Mouse (Mus musculus): Measurements from ENCODE around the gene Tmub1.
A peak's percentile ranks its signal among the peaks of the same experiment; 100 is the strongest.

Gene Tmub1

DNA sequence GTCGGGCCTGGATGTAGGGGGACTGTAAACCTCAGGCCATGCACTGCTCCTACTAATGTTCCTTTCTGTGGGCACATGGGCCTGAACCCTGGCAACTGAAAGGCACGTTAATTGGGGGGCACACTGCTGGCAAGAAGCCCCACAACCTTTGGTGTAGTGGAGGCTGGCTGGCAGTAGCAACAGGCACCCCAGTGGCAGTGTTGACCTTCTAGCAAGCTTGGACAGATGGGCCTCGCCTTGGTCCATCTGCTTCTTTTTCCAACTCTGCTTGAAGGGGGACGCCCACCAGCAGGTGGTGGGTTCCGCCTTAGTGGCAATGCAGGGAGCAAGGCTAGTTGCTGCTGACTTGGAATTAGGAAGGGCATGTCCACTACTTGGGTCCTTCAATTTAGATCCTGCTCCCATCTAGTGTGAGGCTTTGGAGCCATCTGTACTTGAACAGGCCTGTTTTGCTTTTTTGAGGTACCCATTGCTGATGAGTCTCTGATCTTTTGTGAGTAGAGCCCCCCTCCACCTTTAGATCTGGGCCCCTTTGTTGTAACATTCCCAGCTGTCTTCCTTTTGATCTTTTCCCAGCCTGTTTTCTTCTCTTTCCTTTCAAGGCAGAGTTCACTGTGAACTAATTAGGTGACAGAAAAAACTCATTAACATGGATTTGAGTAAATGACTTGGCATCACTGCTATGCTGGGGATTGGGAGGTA is 5.8 kb upstream of the Tmub1 start:
- DNase-seq, result no peak

DNA sequence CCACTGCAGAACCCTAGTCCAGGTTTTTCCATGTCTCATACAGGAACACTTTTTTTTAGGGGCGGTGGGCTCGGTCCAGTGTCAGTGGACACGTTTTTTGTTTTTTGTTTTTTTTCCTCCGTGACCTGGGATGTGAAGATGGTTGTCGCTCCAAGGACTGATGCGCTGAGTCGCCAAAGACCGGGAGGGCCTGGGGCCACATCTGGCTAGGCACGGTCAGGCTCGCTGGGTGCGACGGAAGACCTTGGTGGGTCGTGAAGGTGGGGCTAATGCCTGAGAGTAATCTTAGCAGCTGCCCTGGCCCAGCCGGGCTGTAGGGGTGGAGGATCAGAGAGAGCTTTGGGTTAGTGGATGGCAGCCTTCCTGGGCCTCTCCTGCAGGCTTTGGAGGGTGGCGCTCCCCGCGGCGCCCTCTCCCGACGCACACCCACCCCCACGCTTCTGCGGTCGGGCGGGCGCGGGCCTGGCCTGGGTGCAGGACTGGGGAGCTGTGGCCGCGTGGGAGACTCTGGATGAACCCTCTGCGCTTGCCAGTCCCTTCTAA is 5.1 kb upstream of the Tmub1 start:
- peak; percentile 31 to 39 for DNase-seq

DNA sequence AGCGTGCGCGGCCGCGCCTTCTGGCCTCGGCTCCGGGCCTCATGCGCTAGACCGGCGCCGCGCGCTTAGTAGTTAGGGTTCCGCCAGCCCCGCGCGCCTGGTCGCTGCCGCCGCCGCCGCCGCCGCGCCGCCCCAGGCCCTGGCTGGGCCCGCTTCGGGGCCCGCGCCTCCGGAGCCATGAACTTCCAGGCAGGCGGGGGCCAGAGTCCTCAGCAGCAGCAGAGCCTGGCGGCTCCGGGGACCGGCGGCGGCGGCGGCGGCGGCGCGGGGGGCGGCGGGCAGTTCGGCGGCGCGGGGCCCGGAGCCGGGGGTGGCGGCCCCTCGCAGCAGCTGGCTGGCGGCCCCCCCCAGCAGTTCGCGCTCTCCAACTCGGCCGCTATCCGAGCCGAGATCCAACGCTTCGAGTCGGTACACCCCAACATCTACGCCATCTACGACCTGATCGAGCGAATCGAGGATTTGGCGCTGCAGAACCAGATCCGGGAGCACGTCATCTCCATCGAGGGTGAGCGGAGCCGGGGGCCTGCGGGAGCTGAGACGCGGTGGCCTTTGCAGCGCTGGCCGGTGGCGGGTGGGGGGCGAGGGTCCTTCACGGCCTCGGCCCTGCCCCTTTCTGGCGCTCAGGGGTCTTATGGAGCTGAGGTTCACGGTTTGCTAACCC is 4.5 kb upstream of the Tmub1 start, which contains the start of gene Agap3:
TSS of gene Agap3 (plus strand) at position 148 of the 661 bp plus-strand sequence.
- peak; percentile 34 to 36 for DNase-seq

DNA sequence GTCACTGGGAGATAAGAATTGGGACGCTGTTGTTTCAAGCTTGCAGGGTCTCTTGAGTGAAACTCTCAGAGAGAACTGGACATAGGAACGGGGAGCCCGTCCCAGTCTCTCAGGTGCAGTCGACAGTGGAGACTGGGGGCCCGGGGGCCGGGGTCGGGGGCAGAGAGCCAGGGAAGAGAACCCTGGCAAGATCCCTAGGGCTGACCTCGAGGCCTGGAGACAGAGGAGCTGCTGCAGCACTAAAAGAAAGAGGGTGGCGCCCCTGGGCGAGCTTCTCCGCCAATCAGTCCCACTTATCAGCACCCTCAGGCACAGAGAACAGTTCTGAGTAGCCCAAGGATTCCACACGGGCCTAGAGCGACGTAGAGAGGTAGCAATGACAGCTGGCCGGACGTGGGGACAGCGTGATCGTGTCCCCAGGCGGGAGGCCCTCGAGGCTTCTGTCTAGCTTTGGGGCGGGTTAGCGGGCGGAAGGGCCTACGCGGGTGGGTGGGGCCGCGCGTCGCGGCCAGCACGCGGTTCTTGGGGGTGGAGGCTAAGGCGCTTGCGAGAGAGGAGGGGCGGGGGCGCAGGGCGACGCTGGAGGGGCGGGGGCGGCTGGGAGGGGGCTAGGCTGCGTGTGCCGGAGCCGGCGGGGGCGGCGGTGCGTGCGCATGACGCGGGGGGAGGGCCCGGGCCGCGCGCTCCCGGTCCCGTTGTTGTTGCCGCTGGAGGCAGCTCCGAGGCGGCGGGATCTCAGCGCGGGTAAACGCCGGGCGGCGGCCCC is 3.8 kb upstream of the Tmub1 start:
- peak; percentile 85 to 89 for DNase-seq

DNA sequence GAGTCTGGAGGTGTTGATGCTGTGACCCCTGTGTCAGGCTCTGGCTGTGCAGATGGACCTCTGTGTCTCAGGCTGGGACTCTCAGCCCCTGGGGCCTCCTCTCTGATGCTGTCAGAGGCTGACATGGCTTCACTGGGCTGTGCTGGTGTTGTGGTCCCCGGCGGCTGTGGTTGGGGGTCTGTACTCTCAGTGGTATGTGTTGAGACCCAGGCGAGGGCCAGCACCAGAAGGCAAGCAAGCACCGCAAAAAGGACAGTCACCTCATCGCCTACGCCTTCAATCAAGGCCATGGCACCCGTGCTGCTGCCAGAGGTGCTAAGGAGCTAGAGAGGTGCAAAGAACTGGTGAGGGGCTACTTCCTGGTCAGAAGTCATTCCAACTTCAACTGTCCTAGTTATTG is 1.0 kb downstream of the Tmub1 start:
- no peak for DNase-seq

DNA sequence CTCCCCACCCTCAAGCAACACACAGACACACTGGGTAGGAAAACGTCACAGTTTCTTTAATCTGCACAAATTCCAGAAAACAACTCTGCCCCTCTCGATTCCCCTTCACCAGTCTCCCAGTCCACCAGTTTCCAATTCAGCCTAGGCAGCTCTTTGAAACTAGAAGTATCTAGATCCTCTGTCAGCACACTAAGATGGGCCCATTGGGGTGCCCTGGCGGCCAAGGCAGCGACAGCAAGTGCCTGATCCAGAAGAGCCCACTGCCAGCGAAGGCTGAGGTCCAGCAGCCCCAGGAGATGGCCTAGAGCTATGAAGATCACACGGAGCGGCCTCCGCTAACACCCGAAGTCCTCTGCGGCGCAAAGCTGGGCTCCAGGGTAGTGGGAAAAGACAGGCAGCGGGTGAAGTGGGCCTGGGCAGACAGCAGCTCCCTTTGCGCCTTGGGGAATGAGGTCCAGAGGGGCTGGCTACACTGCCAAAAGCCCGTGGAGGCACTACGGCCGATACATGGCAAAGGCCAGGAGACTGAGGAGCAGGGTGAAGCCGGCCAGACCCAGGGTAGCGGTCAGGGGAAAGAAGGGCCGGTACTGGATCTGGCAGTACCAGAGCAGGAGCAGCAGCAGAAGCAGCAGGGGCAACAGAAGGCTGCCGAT is 2.1 kb downstream of the Tmub1 start:
- DNase-seq, result no peak

DNA sequence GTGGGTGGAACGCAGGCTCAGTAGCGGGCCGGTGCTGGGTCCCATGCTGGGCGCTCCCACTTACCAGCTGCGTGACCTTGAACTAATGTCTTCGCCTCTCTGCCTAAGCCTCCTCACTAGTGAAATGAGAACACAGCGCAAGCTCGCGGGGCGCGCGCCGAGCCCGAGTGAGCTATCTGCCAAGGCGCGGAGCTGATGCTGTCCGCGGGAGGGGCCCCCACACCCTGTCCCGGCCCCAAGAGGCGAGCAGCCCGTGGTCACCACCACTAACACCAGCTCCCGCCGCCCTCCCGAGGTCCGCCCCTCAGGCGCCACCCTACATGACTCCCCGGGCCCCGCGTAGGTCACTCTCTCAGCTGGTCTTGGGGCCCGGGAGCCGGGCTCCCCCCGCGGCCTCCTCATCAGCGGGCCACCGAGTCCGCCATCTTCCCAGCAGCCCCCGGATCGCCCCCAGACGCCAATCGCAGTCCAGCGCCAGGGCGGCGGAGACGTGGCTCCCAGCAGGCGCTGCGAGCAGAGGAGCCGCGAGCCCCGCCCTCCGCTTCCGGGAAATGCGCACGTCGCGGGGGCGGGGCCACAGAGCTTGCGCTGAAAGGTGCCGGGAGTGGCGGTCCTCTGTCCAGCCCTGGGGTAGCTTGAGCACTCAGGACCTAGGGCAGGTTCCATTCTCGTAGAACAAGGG is 2.8 kb downstream of the Tmub1 start, which contains the start of gene Fastk:
TSS of gene Fastk (minus strand) at position 542 of the 682 bp plus-strand sequence.
- DNase-seq, result peak; percentile 92 to 95

DNA sequence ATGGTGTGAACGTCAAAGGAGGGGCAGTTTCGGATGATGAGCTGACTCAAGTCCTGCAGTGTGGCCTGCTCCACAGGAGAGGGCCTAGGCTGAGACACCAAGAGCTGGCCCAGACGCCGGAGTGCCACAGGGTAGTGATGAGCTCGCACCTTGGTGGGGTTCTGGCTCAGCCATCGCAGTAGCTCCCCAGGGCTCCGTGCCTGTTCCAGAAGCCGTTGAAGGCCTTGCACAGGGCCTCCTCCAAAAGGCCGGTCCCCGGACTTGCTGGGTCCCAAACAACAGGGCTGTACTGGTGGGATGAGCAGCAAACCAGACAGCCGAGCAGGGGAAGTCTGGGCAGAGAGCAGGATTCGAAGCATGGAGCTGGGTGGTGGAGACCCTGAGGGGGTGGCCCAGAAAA is 3.7 kb downstream of the Tmub1 start:
- DNase-seq, result no peak

DNA sequence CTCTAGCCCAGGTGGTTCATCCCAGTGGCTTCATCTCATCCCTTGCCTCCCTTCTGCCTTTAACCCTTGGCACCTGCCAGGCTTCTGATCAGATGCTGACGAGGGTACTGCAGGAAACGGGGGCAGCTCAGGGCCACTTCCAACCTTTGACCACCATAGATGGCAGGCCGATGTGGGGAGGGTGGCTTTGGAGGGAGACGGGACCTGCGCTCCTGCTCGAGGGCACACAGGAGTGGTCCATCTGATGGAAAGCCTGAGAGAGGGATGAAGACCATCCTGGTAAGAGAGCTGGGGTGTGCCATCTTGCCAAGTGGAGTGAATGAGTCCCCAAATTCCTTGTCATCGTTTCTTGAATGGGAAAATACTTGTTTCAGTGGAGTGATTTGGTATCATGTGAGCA is 4.5 kb downstream of the Tmub1 start:
- DNase-seq, result no peak

DNA sequence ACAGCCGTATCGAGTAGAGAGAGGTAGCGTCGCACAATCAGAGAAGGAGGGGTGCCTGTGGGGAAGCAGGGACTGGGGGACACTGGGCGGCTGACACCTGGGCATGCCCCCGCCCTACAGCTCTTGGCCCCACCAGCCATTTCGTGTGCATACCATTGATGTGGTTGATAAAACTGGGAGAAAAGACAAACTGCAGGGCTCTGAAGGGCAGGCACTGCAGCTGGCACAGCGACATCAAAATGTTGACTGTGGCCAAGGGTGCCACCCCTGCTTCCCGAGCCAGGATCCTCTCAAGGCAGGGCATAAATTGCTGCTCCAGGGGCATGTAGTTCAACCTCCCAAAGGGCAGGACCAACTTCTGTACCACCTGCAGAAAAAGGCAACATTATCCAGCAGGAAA is 5.6 kb downstream of the Tmub1 start:
- DNase-seq, result no peak

DNA sequence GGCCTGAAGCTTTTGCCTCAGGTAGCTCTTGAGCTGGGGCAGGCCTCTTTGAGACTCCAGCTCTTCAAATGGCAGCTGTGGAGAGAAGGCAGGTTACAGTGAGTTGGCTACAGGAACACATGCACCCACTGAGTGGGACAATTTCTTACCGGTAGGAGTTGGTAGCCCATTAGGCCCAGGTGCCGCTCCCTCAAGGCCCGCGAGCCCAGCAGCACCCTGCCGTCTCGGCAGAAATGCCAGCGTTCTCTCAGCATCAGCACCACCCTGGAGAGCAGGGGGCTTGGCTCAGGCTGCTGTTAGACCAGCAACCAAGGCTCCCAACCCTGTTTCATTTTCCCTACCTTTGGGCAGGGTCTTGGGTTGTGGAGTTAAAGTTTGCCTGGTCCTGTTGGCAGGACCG is 6.5 kb downstream of the Tmub1 start:
- DNase-seq, result no peak

DNA sequence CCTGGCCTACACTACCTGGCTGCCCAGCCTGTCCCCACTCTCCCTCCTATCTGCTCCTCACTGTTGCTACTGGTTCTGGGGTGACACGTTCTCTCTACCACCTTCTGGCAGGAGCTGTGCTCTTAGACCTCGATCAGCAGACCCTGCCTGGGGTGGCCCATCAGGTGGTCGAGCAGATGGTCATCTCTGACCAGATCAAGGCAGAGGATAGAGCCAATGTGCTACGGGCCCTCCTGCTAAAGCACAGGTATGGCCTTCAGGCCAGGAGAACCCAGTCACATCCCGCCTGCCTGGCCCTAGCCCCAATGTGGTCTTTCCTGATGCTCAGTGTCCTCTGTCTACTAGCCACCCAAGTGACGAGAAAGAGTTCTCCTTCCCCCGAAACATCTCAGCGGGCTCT is 13.7 kb downstream of the Tmub1 start:
- DNase-seq, result no peak

DNA sequence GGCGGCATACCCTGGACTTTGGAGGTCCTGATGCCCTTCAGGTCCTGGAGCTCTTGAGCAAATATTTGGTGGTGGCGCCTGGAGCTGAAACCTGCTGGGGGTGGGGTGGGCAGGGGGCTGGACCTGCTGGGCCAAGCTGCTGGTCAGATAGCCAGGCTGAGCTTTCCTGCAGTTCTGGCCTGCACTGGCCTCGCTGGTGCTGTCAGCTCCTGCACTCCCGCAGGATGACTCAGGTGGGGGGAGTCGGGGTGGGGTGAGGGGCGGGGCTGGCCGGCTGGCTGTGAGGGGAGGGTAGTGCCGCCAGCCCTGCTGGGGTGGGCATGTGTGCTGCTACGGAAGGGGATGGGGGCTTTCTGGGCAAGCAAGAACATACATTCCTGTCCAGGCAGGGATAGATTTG is 19.1 kb downstream of the Tmub1 start:
- DNase-seq, result no peak

DNA sequence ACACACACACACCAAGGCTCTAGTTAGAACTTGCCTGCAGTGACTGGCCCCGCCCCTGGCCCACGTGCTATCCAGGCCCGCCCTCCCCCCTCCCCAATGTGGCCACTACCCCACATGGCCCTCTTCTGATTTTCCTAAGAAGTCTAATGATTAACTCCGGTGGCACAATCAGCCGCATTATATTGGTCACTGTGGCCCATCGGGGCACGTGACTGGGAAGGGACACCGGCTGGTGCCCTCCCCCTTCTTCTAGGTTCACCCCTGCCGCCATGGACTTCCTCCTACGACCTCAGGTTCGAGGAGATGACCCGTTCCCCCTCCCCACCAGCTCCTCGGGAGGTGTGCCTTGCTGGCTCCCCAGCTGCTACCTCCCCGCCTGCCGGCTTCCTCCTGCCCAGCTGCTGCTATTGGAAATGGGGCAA is 19.7 kb downstream of the Tmub1 start:
- DNase-seq, result peak; percentile 74 to 82

DNA sequence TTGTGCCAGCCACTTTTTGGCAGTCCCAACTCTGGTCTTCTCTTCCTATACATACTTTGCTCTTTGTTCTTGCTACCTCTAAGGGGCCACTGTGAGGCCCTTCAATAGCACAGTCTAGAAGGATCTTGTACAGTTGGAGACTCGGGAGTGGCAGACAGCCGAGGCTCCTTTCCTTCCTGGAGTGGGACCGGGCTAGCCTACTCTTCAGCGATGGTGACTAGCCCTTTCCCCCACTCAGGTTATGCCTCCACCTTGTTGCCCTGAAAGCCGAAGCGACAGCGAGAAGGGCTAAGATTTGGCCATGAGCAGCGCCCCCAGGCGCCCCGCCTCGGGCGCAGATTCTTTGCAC is 20.4 kb downstream of the Tmub1 start:
- no peak for DNase-seq

DNA sequence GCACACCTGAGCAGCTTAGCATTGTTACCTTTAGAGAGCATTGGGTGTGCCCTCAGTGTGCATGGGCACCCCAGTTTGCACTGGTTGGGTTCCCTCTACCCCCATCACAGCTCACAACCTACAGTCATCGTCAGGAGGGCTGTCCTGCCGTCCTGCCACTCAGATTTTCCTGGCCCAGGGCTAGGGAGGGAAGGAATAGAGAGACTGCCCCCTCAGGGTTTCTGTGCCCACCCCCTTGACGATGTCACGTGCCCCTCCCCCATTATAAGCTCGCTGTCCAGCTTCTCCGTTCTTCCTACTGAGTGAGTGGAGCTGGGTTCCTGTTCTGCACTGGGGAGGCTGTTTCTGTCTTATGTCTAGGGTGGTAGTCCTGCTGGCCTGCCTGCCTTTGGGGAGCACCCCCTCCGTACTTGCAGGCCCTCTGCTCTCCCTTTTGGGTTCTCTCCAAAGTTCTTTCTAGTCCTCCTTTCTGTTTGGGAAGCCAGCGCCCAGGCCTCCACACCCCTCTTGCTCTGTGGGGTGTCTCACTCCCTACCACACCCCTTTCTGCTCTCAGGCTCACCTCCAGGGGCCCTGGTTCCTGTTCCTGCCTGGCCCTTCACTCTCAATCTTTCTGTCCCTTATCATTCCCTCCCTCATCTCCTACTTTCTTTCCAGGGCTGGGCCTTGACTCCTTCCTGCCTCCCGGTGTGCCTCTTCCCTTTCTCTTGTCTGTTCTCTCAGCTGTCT is 20.9 kb downstream of the Tmub1 start:
- DNase-seq, result peak; percentile 14 to 22

DNA sequence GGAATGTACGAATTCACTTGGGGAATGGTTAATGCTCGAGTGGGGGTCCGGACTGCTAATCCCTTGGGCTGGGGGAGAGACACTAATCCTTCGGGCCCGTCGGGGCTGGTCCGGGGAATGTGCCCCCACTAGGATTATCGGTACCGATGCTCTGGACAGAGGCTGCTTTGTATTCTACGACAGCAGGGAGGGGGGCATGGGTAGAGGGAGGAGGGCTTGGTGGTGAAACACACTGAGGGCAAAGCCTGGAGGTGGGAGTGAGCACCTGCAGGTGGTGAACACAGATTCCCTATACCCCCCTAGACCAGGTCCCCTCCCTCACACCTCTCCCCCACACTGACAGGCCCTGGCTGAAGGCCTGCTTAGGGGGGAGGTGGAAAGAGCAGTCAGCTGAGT is 21.6 kb downstream of the Tmub1 start:
- DNase-seq, result peak in 1 of 2 experiments; percentile 15

DNA sequence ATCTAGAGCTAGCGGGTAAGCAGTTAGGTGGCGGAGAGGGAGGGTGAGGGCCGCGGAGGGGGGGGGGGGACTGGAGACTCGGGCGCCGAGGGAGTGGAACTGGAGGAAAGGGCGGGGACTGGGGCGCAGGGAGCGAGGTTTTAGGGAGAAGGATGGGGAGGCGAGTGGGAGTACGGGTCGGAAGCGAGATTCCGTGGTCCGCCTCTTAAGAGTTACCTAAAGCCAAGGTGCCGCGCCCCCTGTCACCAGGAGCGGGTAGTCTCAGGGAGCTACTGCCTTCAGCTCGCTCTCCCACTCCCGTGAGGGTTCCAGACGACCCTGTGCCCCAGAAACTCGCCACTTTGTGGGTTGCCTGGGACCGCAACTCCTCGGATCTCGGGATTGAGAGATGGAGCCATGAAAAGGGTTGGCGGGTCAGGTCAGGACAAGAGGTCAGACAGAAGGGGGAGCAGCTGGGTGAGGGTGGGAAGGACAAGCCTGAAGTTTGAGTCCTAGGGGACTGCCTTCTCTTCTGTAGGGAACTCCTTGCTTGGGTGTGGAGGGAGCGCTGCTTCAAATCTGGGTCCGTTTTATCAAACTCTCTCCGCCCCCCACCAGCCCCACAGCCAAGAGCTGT is 22.1 kb downstream of the Tmub1 start:
- DNase-seq, result peak in 1 of 2 experiments; percentile 64

DNA sequence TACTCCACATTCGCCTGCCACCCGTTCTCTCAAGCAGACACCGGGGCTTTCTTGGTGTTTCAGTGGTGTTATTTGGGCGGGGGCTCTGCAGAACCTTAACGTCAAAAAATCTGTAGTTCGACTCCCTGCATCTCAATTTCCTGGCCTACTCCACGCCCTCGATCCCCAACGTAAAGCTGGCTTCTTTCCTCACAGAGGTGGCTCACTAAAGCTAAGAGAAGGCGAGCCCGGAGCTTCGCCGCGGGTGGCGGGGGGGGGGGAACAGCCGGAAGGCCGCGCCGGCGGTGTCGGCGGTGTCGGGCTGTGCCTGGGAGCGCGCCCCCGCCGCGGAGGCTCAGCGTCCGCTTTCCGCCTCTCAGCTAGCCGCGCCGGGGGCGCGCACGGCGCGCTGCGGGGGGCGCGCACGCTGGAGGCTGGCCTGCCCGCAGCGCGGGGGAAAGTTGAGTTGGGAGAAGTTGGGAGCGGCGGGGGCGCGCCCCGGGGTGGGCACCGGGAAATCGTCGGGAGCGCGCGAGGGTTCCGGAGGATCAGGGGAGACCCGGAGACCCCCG is 22.7 kb downstream of the Tmub1 start:
- peak; percentile 82 to 88 for DNase-seq

DNA sequence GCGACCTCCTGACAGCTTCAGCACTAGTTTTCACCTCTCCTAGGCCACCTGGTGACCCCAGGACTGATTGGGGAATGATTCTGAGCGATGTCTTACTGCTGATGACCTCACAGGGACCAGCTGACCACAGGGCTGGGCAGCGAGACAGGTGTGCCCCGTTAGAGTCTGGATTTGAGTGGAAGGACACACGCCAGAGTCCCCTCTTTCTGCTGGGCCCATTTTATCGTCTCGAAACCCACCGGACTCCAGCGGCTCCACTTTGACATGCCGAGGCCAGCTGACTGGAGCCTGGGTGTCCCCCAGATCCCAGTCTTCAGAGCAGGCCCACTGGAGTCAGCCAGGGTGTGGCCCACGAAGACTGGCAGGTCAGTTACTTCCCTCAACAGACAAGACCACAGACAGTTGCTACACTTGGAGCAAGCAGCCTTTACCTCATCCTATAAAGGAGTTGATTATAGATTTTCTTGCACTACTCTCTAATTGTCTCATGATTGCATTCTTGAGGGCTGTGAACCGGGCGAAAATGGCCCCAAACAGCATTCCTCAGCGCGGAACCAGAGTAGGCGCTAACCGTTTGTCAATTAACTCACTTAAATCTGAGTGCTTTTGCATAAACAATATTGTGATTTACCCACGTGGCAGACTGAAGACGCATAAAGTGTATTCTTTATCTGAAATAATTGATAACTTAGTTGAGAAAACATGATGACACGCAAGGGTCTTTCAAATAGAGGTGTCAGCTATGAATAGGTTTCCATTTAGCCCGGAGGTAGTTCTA is 23.5 kb downstream of the Tmub1 start:
- DNase-seq, result no peak

Measured in lung, adult 18-20 months (tissue).